Mouse (Mus musculus): ENCODE data around the gene Nrsn2. TPM values are rescaled to one million over a fixed set of nuclear protein-coding genes. Genes with fewer than 3 reads are reported as not detected.

Nrsn2 gene
- polyA plus RNA-seq, 2 experiments: 2.5 to 3.6 TPM

- peak overlapping the region; percentile 45 for H3K4me2 ChIP-seq (replicated peaks; ENCODE audit: low read depth, low read length, severe bottlenecking)
- 4% methylated on average over 21 of the region's 21 CpGs for WGBS
- ATAC-seq (ENCODE audit: low FRiP score, low read depth) (peak; percentile 62), DNase-seq (ENCODE audit: low spot score) (peak; percentile 30)
- H3K27me3 ChIP-seq (ENCODE audit: control insufficient read depth, insufficient read depth, low read length): no peaks in the 10 kb centered on the region
- peak overlapping the region; percentile 48; the same call in 1 of the 2 replicates for H3K9ac ChIP-seq (ENCODE audit: low read depth, low read length, severe bottlenecking)
- TF ChIP-seq POLR2A (IDR thresholded peaks at IDR 0.05; ENCODE audit: borderline replicate concordance, extremely low read depth, insufficient read depth, insufficient read length): no peak
- no peaks in the 10 kb centered on the region for H3K36me3 ChIP-seq (ENCODE audit: control insufficient read depth, insufficient read depth, low read length)
- H3K9me3 ChIP-seq (ENCODE audit: control insufficient read depth, low read length): no peaks in the 10 kb centered on the region
- peak overlapping the region; percentile 24 for H3K4me3 ChIP-seq (replicated peaks; ENCODE audit: low read length)
- H3K4me1 ChIP-seq (ENCODE audit: control insufficient read depth, insufficient read depth, low read length): peaks cover 7% of the 10 kb centered on the region; the same call in 1 of the 2 replicates
- no peak overlapping the region for H3K27ac ChIP-seq (replicated peaks; ENCODE audit: low read depth, low read length)
Measured at GRCm38 (mm10) chr2:152375652-152376344, 640 bp downstream of the Nrsn2 start.

GRCm38 (mm10) chr2:152373547-152373946, 2.9 kb downstream of the Nrsn2 start:
- ATAC-seq (ENCODE audit: low FRiP score, low read depth) (no peak), DNase-seq (ENCODE audit: low spot score) (no peak)
- WGBS: 77% methylated on average over 9 of the region's 9 CpGs
- H3K9ac ChIP-seq (ENCODE audit: low read depth, low read length, severe bottlenecking): no peak overlapping the region
- H3K4me1 ChIP-seq (ENCODE audit: control insufficient read depth, insufficient read depth, low read length): peaks cover 7% of the 10 kb centered on the region; the same call in 1 of the 2 replicates
- H3K36me3 ChIP-seq (ENCODE audit: control insufficient read depth, insufficient read depth, low read length): no peaks in the 10 kb centered on the region
- H3K4me2 ChIP-seq (replicated peaks; ENCODE audit: low read depth, low read length, severe bottlenecking): no peak overlapping the region
- no peaks in the 10 kb centered on the region for H3K27me3 ChIP-seq (ENCODE audit: control insufficient read depth, insufficient read depth, low read length)
- no peak overlapping the region for H3K4me3 ChIP-seq (replicated peaks; ENCODE audit: low read length)
- no peak overlapping the region for H3K27ac ChIP-seq (replicated peaks; ENCODE audit: low read depth, low read length)
- no peaks in the 10 kb centered on the region for H3K9me3 ChIP-seq (ENCODE audit: control insufficient read depth, low read length)
- no peak for TF ChIP-seq POLR2A (IDR thresholded peaks at IDR 0.05; ENCODE audit: borderline replicate concordance, extremely low read depth, insufficient read depth, insufficient read length)

GRCm38 (mm10) chr2:152372661-152373060, 3.8 kb downstream of the Nrsn2 start:
- no peaks in the 10 kb centered on the region for H3K9me3 ChIP-seq (ENCODE audit: control insufficient read depth, low read length)
- WGBS: 53% methylated on average over 4 of the region's 4 CpGs
- no peak for TF ChIP-seq POLR2A (IDR thresholded peaks at IDR 0.05; ENCODE audit: borderline replicate concordance, extremely low read depth, insufficient read depth, insufficient read length)

GRCm38 (mm10) chr2:152372104-152372503, 4.3 kb downstream of the Nrsn2 start:
- no peak overlapping the region for H3K4me2 ChIP-seq (replicated peaks; ENCODE audit: low read depth, low read length, severe bottlenecking)
- DNase-seq (ENCODE audit: low spot score) (no peak), ATAC-seq (ENCODE audit: low FRiP score, low read depth) (no peak)
- H3K9ac ChIP-seq (ENCODE audit: low read depth, low read length, severe bottlenecking): no peak overlapping the region
- no peaks in the 10 kb centered on the region for H3K36me3 ChIP-seq (ENCODE audit: control insufficient read depth, insufficient read depth, low read length)
- no peaks in the 10 kb centered on the region for H3K27me3 ChIP-seq (ENCODE audit: control insufficient read depth, insufficient read depth, low read length)
- H3K27ac ChIP-seq (replicated peaks; ENCODE audit: low read depth, low read length): no peak overlapping the region
- WGBS: 77% methylated on average over 7 of the region's 7 CpGs
- H3K9me3 ChIP-seq (ENCODE audit: control insufficient read depth, low read length): no peaks in the 10 kb centered on the region
- peaks cover 7% of the 10 kb centered on the region; the same call in 1 of the 2 replicates for H3K4me1 ChIP-seq (ENCODE audit: control insufficient read depth, insufficient read depth, low read length)
- no peak overlapping the region for H3K4me3 ChIP-seq (replicated peaks; ENCODE audit: low read length)
- no peak for TF ChIP-seq POLR2A (IDR thresholded peaks at IDR 0.05; ENCODE audit: borderline replicate concordance, extremely low read depth, insufficient read depth, insufficient read length)

More at GRCm38 (mm10) chr2:152372661-152373060, 3.8 kb downstream of the Nrsn2 start:
- H3K4me3 ChIP-seq (replicated peaks; ENCODE audit: low read length): no peak overlapping the region
- no peak overlapping the region for H3K4me2 ChIP-seq (replicated peaks; ENCODE audit: low read depth, low read length, severe bottlenecking)
- peaks cover 7% of the 10 kb centered on the region; the same call in 1 of the 2 replicates for H3K4me1 ChIP-seq (ENCODE audit: control insufficient read depth, insufficient read depth, low read length)
- no peak overlapping the region for H3K27ac ChIP-seq (replicated peaks; ENCODE audit: low read depth, low read length)
- H3K9ac ChIP-seq (ENCODE audit: low read depth, low read length, severe bottlenecking): no peak overlapping the region
- ATAC-seq (ENCODE audit: low FRiP score, low read depth) (no peak), DNase-seq (ENCODE audit: low spot score) (no peak)
- H3K36me3 ChIP-seq (ENCODE audit: control insufficient read depth, insufficient read depth, low read length): no peaks in the 10 kb centered on the region
- H3K27me3 ChIP-seq (ENCODE audit: control insufficient read depth, insufficient read depth, low read length): no peaks in the 10 kb centered on the region

- Histone ChIP-seq H3K9ac (ENCODE audit: low read depth, low read length, severe bottlenecking) (no peak overlapping the region), H3K4me3 (replicated peaks; ENCODE audit: low read length) (no peak overlapping the region), H3K27ac (replicated peaks; ENCODE audit: low read depth, low read length) (no peak overlapping the region), H3K4me2 (replicated peaks; ENCODE audit: low read depth, low read length, severe bottlenecking) (no peak overlapping the region), H3K4me1 (ENCODE audit: control insufficient read depth, insufficient read depth, low read length) (no peaks in the 10 kb centered on the region; the same call in 1 of the 2 replicates), H3K9me3 (ENCODE audit: control insufficient read depth, low read length) (no peaks in the 10 kb centered on the region), H3K36me3 (ENCODE audit: control insufficient read depth, insufficient read depth, low read length) (no peaks in the 10 kb centered on the region), H3K27me3 (ENCODE audit: control insufficient read depth, insufficient read depth, low read length) (no peaks in the 10 kb centered on the region)
- TF ChIP-seq POLR2A (IDR thresholded peaks at IDR 0.05; ENCODE audit: borderline replicate concordance, extremely low read depth, insufficient read depth, insufficient read length): no peak
- DNase-seq (ENCODE audit: low spot score): peak; percentile 55
- no peak for ATAC-seq (ENCODE audit: low FRiP score, low read depth)
- WGBS: 29% methylated on average over 14 of the region's 14 CpGs
Measured at GRCm38 (mm10) chr2:152368532-152369140, 7.8 kb downstream of the Nrsn2 start.
